In genomic region chr17:90696071-90696800, GRCm38 (mm10) we compare ENCODE assay signal across 12 mouse cellular contexts.
DNase-seq lines count a peak whose midpoint lies in the region; ATAC-seq and TF ChIP-seq lines count a peak whose summit lies in the region.
"Had no signal": no experiment of that assay in that cellular context is flagged by ENCODE, and none has a peak within 500 bp of the region (broad histone marks: within the 10 kb centered on the region; RNA-seq: fewer than 3 reads in every experiment).

No protein-coding gene starts in this region.

- H3K4me3 ChIP-seq in kidney, postnatal 0 days (replicated peaks; ENCODE audit: low read depth, low read length) = no peak overlapping the region
- H3K4me3 ChIP-seq in hindbrain, embryonic 12.5 days = no peak overlapping the region
- H3K4me3 ChIP-seq in neural tube, embryonic 12.5 days = no peak overlapping the region

- no peaks in the 10 kb centered on the region for H3K9me3 ChIP-seq in kidney, postnatal 0 days (replicated peaks; ENCODE audit: low read length)
- H3K9me3 ChIP-seq in hindbrain, embryonic 12.5 days (replicated peaks) = no peaks in the 10 kb centered on the region
- H3K9me3 ChIP-seq in neural tube, embryonic 12.5 days = no peaks in the 10 kb centered on the region

- no peak overlapping the region for H3K4me2 ChIP-seq in kidney, postnatal 0 days (ENCODE audit: low read length)
- peak overlapping the region; percentile 33 for H3K4me2 ChIP-seq in hindbrain, embryonic 12.5 days (replicated peaks)
- peak overlapping the region; percentile 24 for H3K4me2 ChIP-seq in neural tube, embryonic 12.5 days (replicated peaks)
- H3K4me2 ChIP-seq: lung, embryonic 14.5 days had no signal

- H3K27ac ChIP-seq in kidney, postnatal 0 days = no peak overlapping the region
- peak overlapping the region; percentile 86 for H3K27ac ChIP-seq in hindbrain, embryonic 12.5 days
- 0 out of 2 replicates have a peak overlapping the region, but pooled peaks have one; percentile 29 for H3K27ac ChIP-seq in neural tube, embryonic 12.5 days

- no peaks in the 10 kb centered on the region for H3K27me3 ChIP-seq in kidney, postnatal 0 days (ENCODE audit: insufficient read depth, low read length)
- H3K27me3 ChIP-seq in hindbrain, embryonic 12.5 days = no peaks in the 10 kb centered on the region
- no peaks in the 10 kb centered on the region for H3K27me3 ChIP-seq in neural tube, embryonic 12.5 days (replicated peaks)
- H3K27me3 ChIP-seq: CH12.LX had no signal

- peak; percentile 7 for DNase-seq in kidney, postnatal 0 days (ENCODE audit: low spot score)
- DNase-seq in kidney, postnatal 4 days = no peak
- peak; percentile 8 for DNase-seq in embryo, embryonic 11.5 days (ENCODE audit: low read depth, low spot score)
- DNase-seq in cerebellum, postnatal 10 days = no peak
- DNase-seq in cerebellum, adult 18-20 months = no peak
- no peak for DNase-seq in layer of hippocampus, postnatal 14 days (ENCODE audit: low spot score in 2 of 2)
- DNase-seq: gastrocnemius, postnatal 14 days; kidney, adult 8-10 months; lung, embryonic 14.5 days had no signal

- H3K9ac ChIP-seq in kidney, postnatal 0 days (ENCODE audit: low read depth, low read length) = no peak overlapping the region
- H3K9ac ChIP-seq in hindbrain, embryonic 12.5 days = no peak overlapping the region
- H3K9ac ChIP-seq in neural tube, embryonic 12.5 days = 0 out of 2 replicates have a peak overlapping the region, but pooled peaks have one; percentile 8
- H3K9ac ChIP-seq: lung, embryonic 14.5 days had no signal

- H3K4me1 ChIP-seq in kidney, postnatal 0 days (replicated peaks; ENCODE audit: insufficient read depth, low read length) = no peaks in the 10 kb centered on the region
- peaks cover 13% of the 10 kb centered on the region for H3K4me1 ChIP-seq in hindbrain, embryonic 12.5 days
- peaks cover 14% of the 10 kb centered on the region for H3K4me1 ChIP-seq in neural tube, embryonic 12.5 days

- no peak for ATAC-seq in kidney, postnatal 0 days (replicated peaks; ENCODE audit: low FRiP score, low read depth)
- peak; percentile 84 for ATAC-seq in hindbrain, embryonic 12.5 days (ENCODE audit: low FRiP score)
- peak; percentile 80 for ATAC-seq in neural tube, embryonic 12.5 days (ENCODE audit: low FRiP score, low read depth)

- H3K36me3 ChIP-seq in kidney, postnatal 0 days (ENCODE audit: insufficient read depth, low read length) = no peaks in the 10 kb centered on the region
- H3K36me3 ChIP-seq in hindbrain, embryonic 12.5 days = no peaks in the 10 kb centered on the region
- H3K36me3 ChIP-seq in neural tube, embryonic 12.5 days = no peaks in the 10 kb centered on the region

- 40% methylated on average over 6 of the region's 6 CpGs for WGBS in kidney, postnatal 0 days
- WGBS in hindbrain, embryonic 12.5 days = 7% methylated on average over 6 of the region's 6 CpGs
- 13% methylated on average over 6 of the region's 6 CpGs for WGBS in neural tube, embryonic 12.5 days

- TF ChIP-seq CTCF in kidney, postnatal 0 days (IDR thresholded peaks at IDR 0.05; ENCODE audit: low read depth) = no peak

Comparison
In these comparisons a context has a peak if more than half of its experiments do, and no peak if none do; other contexts are left out.
1. DNase-seq: peak in kidney, postnatal 0 days (single experiment) and embryo, embryonic 11.5 days (single experiment); none in kidney, postnatal 4 days (0 of 2), cerebellum, postnatal 10 days (0 of 2), cerebellum, adult 18-20 months (0 of 2) and layer of hippocampus, postnatal 14 days (0 of 2).